Mouse (Mus musculus): ENCODE data around the gene Krtap31-1. TPM values are rescaled to one million over a fixed set of nuclear protein-coding genes. Genes with fewer than 3 reads are reported as not detected.

Krtap31-1 gene
- polyA plus RNA-seq (2012; rRNA removed), result not detected in 2 replicates

DNA sequence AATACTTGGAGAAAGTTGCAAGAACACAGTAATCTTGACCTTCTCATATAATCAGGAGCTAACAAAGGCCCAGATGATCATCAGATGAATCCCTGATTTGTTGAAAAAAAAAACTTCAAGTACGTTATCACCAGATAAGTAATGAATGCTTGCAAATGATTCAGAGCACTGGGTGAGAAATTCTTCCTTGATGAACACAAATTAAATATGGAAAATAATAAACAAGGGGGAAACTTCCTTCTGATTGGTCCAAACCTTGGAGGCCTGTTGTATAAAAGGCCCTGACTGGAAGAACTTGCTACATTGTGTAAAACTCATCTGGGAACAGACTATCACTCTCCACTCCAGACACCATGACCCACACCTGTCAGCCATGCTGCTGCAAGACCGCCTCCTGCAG lies at the start of gene Krtap31-1:
Gene Krtap31-1, plus strand, starts transcription at position 301 of the 400 bp plus-strand sequence.

DNA sequence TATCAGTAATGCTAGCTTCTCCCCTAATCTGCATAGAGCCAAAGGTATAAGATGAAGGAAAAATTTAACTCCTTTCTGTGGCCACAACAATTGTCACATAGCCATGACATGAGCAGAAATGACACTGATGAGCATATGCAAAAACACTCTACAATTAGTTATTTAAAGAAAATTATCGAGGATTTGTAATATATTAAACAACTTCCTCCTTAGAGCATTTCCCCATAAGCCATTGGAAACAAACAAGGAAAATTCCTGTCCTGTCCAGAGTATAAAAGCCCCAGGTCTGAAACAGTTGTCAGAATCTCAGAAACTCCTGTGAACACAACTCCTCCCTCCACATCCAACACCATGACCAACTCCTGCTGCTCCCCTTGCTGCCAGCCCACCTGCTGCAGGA lies 43.5 kb upstream of the Krtap31-1 start, which contains the start of gene Gm11559:
Gene Gm11559, plus strand, starts transcription at position 301 of the 400 bp plus-strand sequence.

DNA sequence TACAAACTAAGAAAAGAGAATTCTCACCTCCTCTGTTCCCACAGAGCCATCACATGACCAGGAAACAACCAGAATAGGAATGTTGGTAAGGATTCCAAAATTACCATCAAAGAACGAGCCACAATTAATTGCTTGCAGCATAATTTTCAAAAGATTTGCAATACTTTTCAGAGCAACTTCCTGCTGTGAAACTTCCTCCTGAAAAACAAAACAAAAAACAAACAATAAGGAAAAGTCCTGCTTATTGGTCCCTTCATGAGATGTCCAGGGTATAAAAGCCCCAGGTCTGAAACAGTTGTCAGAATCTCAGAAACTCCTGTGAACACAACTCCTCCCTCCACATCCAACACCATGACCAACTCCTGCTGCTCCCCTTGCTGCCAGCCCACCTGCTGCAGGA lies 34.6 kb upstream of the Krtap31-1 start, which contains the start of gene Krtap9-1:
Gene Krtap9-1, plus strand, starts transcription at position 301 of the 400 bp plus-strand sequence.

DNA sequence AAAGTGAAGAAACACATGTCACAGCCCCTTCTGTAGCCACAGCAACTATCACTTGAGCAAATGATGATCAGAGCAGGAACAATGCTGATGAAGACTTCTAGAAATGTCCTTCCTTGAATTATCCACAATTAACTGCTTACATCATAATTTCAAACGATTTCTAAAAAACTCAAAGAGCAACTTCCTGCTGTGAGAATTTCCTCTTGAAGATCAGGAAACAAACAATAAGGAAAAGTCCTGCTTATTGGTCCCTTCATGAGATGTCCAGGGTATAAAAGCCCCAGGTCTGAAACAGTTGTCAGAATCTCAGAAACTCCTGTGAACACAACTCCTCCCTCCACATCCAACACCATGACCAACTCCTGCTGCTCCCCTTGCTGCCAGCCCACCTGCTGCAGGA lies 28.8 kb upstream of the Krtap31-1 start, which contains the start of gene Gm11567:
Gene Gm11567, plus strand, starts transcription at position 301 of the 400 bp plus-strand sequence.

DNA sequence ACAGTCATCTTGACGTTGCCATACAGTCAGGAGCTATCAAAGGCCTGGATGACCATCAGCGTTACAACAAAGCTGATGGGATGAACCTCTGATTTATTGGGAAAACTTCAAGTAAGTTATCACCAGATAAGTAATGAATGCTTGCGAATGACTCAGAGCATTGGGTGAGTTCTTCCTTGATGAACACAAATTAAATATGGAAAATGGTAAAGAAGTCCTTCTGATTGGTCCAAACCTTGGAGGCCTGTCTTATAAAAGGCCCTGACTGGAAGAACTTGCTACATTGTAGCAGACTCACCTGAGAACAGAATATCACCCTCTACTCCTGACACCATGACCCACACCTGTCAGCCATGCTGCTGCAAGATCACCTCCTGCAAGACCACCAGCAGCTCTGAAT lies 6.7 kb downstream of the Krtap31-1 start, which contains the start of gene Gm11565:
Gene Gm11565, plus strand, starts transcription at position 301 of the 400 bp plus-strand sequence.

DNA sequence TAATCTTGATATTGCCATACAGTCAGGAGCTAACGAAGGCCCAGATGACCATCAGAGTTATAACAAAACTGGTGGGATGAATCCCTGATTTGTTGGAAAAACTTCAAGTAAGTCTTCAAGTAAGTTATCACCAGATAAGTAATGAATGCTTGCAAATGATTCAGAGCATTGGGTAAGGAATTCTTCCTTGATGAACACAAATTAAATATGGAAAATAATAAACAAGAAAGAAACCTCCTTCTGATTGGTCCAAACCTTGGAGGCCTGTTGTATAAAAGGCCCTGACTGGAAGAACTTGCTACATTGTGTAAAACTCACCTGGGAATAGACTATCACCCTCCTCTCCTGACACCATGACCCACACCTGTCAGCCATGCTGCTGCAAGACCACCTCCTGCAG lies 28.3 kb downstream of the Krtap31-1 start, which contains the start of gene Krtap31-2:
Gene Krtap31-2, plus strand, starts transcription at position 301 of the 400 bp plus-strand sequence.

DNA sequence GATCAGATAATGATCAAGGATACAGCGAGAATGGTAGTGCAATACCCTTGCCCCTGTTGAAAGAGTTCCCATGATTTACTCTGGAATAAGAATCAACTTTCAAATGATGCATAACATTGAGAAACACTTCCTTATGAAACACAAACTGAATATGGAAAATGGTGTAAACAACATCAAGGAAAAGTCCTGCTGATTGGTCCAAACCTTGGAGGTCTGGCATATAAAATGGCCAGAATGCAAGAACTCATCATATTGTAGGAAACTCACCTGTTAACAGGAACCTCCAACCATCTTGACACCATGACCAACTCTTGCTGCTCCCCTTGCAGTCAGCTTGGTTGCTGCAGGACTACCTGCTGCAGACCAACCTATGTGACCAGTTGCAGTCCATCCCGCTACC lies 40.5 kb downstream of the Krtap31-1 start, which contains the start of gene Krtap9-5:
Gene Krtap9-5, plus strand, starts transcription at position 301 of the 400 bp plus-strand sequence.

Other genes with a start within 250 kb of the Krtap31-1 start
- gene Gm11563, start 249.0 kb upstream of the Krtap31-1 start, polyA plus RNA-seq (2012; rRNA removed), result not detected in 2 replicates
- gene Krtap4-6, start 242.0 kb upstream of the Krtap31-1 start, polyA plus RNA-seq (2012; rRNA removed), result not detected in 2 replicates
- gene Gm14190, start 217.2 kb upstream of the Krtap31-1 start, polyA plus RNA-seq (2012; rRNA removed), result not detected in 2 replicates
- gene Gm14180, start 173.6 kb upstream of the Krtap31-1 start, polyA plus RNA-seq (2012; rRNA removed), result not detected in 2 replicates
- gene Gm11595, start 135.0 kb upstream of the Krtap31-1 start, polyA plus RNA-seq (2012; rRNA removed), result not detected in 2 replicates
- not detected in 2 replicates for gene Krtap4-8, start 127.2 kb upstream of the Krtap31-1 start, polyA plus RNA-seq (2012; rRNA removed)
- gene Krtap4-9, start 122.7 kb upstream of the Krtap31-1 start, polyA plus RNA-seq (2012; rRNA removed), result not detected in 2 replicates
- not detected in 2 replicates for gene Gm11596, start 114.5 kb upstream of the Krtap31-1 start, polyA plus RNA-seq (2012; rRNA removed)
- not detected in 2 replicates for gene Gm11569, start 109.0 kb upstream of the Krtap31-1 start, polyA plus RNA-seq (2012; rRNA removed)
- not detected in 2 replicates for gene Gm11554, start 103.5 kb upstream of the Krtap31-1 start, polyA plus RNA-seq (2012; rRNA removed)
- gene Krtap4-13, start 98.0 kb upstream of the Krtap31-1 start, polyA plus RNA-seq (2012; rRNA removed), result not detected in 2 replicates
- not detected in 2 replicates for gene Gm11564, start 92.3 kb upstream of the Krtap31-1 start, polyA plus RNA-seq (2012; rRNA removed)
- gene 2300003K06Rik, start 69.9 kb upstream of the Krtap31-1 start, polyA plus RNA-seq (2012; rRNA removed), result not detected in 2 replicates
- gene Krtap4-16, start 56.3 kb upstream of the Krtap31-1 start, polyA plus RNA-seq (2012; rRNA removed), result not detected in 2 replicates
- gene Gm11568, start 50.0 kb upstream of the Krtap31-1 start, polyA plus RNA-seq (2012; rRNA removed), result not detected in 2 replicates
- gene Gm11559, start 43.4 kb upstream of the Krtap31-1 start, polyA plus RNA-seq (2012; rRNA removed), result not detected in 2 replicates
- gene Krtap9-1, start 34.5 kb upstream of the Krtap31-1 start, polyA plus RNA-seq (2012; rRNA removed), result not detected in 2 replicates
- not detected in 2 replicates for gene Gm11567, start 28.7 kb upstream of the Krtap31-1 start, polyA plus RNA-seq (2012; rRNA removed)
- not detected in 2 replicates for gene Gm11565, start 6.8 kb downstream of the Krtap31-1 start, polyA plus RNA-seq (2012; rRNA removed)
- gene Krtap31-2, start 28.4 kb downstream of the Krtap31-1 start, polyA plus RNA-seq (2012; rRNA removed), result not detected in 2 replicates
- not detected in 2 replicates for gene Krtap9-5, start 40.6 kb downstream of the Krtap31-1 start, polyA plus RNA-seq (2012; rRNA removed)
- gene Krtap29-1, start 71.1 kb downstream of the Krtap31-1 start, polyA plus RNA-seq (2012; rRNA removed), result not detected in 2 replicates
- not detected in 2 replicates for gene Krtap16-1, start 78.7 kb downstream of the Krtap31-1 start, polyA plus RNA-seq (2012; rRNA removed)
- 0.29 and 0.34 TPM in 2 replicates for gene Krtap17-1, start 86.1 kb downstream of the Krtap31-1 start, polyA plus RNA-seq (2012; rRNA removed)
- gene Krt33a, start 108.3 kb downstream of the Krtap31-1 start, polyA plus RNA-seq (2012; rRNA removed), result not detected in 2 replicates
- gene Krt33b, start 121.9 kb downstream of the Krtap31-1 start, polyA plus RNA-seq (2012; rRNA removed), result 0.16 TPM in 1 of 2 replicates, not detected in the other
- gene Krt34, start 133.6 kb downstream of the Krtap31-1 start, polyA plus RNA-seq (2012; rRNA removed), result not detected in 2 replicates
- gene Krt31, start 142.6 kb downstream of the Krtap31-1 start, polyA plus RNA-seq (2012; rRNA removed), result not detected in 2 replicates
- gene Krt32, start 180.3 kb downstream of the Krtap31-1 start, polyA plus RNA-seq (2012; rRNA removed), result not detected in 2 replicates
- not detected in 2 replicates for gene Krt35, start 188.3 kb downstream of the Krtap31-1 start, polyA plus RNA-seq (2012; rRNA removed)
- not detected in 2 replicates for gene Krt36, start 197.7 kb downstream of the Krtap31-1 start, polyA plus RNA-seq (2012; rRNA removed)
- 0.11 TPM in 1 of 2 replicates, not detected in the other for gene Krt13, start 213.6 kb downstream of the Krtap31-1 start, polyA plus RNA-seq (2012; rRNA removed)
- 2.6 and 33.5 TPM in 2 replicates for gene Krt15, start 228.0 kb downstream of the Krtap31-1 start, polyA plus RNA-seq (2012; rRNA removed)
- gene Krt19, start 240.7 kb downstream of the Krtap31-1 start, polyA plus RNA-seq (2012; rRNA removed), result 1.3 and 12.8 TPM in 2 replicates